Mouse (Mus musculus): ENCODE results near the gene Ftsj1.

- TF ChIP-seq CTCF (IDR thresholded peaks at IDR 0.05; ENCODE audit: low read depth) (no peak), EP300 (IDR thresholded peaks at IDR 0.05; ENCODE audit: low read depth) (no peak)
Observed at GRCm38 (mm10) chrX:8206015-8206693, 46.1 kb downstream of the Ftsj1 start, which contains the start of gene Porcn.

All from heart, postnatal 0 days (tissue).